ENCODE assay signal across 8 mouse cellular contexts in the genomic region with DNA sequence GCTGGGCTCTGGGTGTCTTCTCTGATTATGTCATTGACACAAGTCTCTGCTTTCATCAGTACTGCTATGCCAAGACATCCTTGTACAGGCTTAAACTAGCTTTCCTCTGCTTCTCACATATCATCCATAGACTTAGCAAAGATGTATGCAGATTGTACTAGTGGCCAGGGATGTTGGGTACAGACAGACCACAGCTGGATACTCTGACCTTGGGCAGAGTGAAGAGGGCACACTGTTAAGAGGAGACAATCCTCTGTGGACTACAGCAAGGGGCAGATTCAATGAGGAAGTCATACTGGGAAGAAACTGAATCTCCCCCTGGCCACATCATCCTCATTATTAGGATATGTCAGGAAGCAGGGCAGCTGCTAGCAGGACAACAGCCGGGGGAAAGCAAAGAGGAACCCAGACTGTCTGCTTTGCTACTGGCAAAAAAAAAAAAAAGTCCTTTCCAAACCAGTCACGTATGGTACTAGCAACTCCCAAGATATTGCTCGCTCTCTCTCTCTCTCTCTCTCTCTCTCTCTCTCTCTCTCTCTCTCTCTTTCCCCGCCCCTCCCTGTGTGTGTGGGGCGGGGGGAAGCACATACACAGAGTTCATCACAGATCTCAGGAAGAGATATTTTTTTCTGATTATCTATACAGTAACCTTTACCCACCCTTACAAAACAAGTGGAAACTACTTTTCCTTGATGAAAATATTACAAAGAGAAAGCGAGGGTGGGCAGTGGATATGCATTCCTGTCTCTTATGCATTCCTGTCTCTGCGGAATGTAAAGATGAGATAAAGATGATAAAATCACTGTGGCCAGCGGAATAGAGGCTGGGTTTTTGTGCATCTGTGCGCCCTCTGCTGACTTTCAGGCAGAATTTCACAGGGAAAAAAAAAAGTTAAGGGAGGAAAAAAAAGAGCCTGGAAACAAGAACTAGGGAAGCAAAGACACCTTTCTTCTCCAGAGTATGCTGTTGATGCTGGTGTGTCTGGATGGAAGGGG. TPM values are rescaled to one million over a fixed set of nuclear protein-coding genes. Genes with fewer than 3 reads are reported as not detected.
A peak's percentile ranks its signal among the peaks of the same experiment; 100 is the strongest.
DNase-seq lines count a peak whose midpoint lies in the region; ATAC-seq lines count a peak whose summit lies in the region.

No protein-coding gene starts in this region.

- H3K4me2 ChIP-seq in limb, embryonic 13.5 days (replicated peaks): 0 out of 2 replicates have a peak overlapping the region, but pooled peaks have one; percentile 9
- 0 out of 2 replicates have a peak overlapping the region, but pooled peaks have one; percentile 8 for H3K4me2 ChIP-seq in forebrain, embryonic 14.5 days (ENCODE audit: low read length)
- peak overlapping the region; percentile 37 for H3K4me2 ChIP-seq in neural tube, embryonic 13.5 days

- H3K36me3 ChIP-seq in limb, embryonic 13.5 days: no peaks in the 10 kb centered on the region
- H3K36me3 ChIP-seq in limb, embryonic 10.5 days: no peaks in the 10 kb centered on the region
- H3K36me3 ChIP-seq in forebrain, embryonic 14.5 days (ENCODE audit: control insufficient read depth, insufficient read depth, low read length): no peaks in the 10 kb centered on the region
- no peaks in the 10 kb centered on the region for H3K36me3 ChIP-seq in neural tube, embryonic 13.5 days

- 0 out of 2 replicates have a peak, but pooled peaks cover 4% of the 10 kb centered on the region for H3K4me1 ChIP-seq in limb, embryonic 13.5 days
- peaks cover 10% of the 10 kb centered on the region for H3K4me1 ChIP-seq in limb, embryonic 10.5 days
- H3K4me1 ChIP-seq in forebrain, embryonic 14.5 days (ENCODE audit: control insufficient read depth, insufficient read depth, low read length): peaks cover 12% of the 10 kb centered on the region
- H3K4me1 ChIP-seq in neural tube, embryonic 13.5 days (replicated peaks): 0 out of 2 replicates have a peak, but pooled peaks cover 6% of the 10 kb centered on the region

- ATAC-seq in limb, embryonic 13.5 days (ENCODE audit: low FRiP score, low read depth): peak; percentile 24; the same call in 1 of the 2 replicates
- no peak for ATAC-seq in forebrain, embryonic 14.5 days
- ATAC-seq in neural tube, embryonic 13.5 days (ENCODE audit: low read depth): no peak

- H3K27ac ChIP-seq in limb, embryonic 13.5 days: no peak overlapping the region
- H3K27ac ChIP-seq in limb, embryonic 10.5 days: no peak overlapping the region
- H3K27ac ChIP-seq in forebrain, embryonic 14.5 days (ENCODE audit: low read depth, low read length): no peak overlapping the region
- H3K27ac ChIP-seq in neural tube, embryonic 13.5 days (replicated peaks): no peak overlapping the region

- DNase-seq in cerebellum, postnatal 10 days: peak; percentile 21 to 25
- no peak for DNase-seq in cerebellum, adult 11-12 months
- DNase-seq in limb, embryonic 10.5 days (ENCODE audit: low spot score): no peak
- peak; percentile 49 for DNase-seq in forebrain, embryonic 14.5 days (ENCODE audit: low spot score)
- DNase-seq in layer of hippocampus, adult 9-10 months (ENCODE audit: low spot score): no peak
- DNase-seq in gastrocnemius, adult 8-10 months (ENCODE audit: low spot score in 2 of 2): no peak

- H3K9ac ChIP-seq in limb, embryonic 13.5 days: no peak overlapping the region
- H3K9ac ChIP-seq in forebrain, embryonic 14.5 days (ENCODE audit: low read length): no peak overlapping the region
- no peak overlapping the region for H3K9ac ChIP-seq in neural tube, embryonic 13.5 days

- no peaks in the 10 kb centered on the region for H3K9me3 ChIP-seq in limb, embryonic 13.5 days
- H3K9me3 ChIP-seq in limb, embryonic 10.5 days (replicated peaks): no peaks in the 10 kb centered on the region
- H3K9me3 ChIP-seq in forebrain, embryonic 14.5 days (replicated peaks; ENCODE audit: control insufficient read depth, low read length): no peaks in the 10 kb centered on the region
- no peaks in the 10 kb centered on the region for H3K9me3 ChIP-seq in neural tube, embryonic 13.5 days

- 25% methylated on average over 9 of the region's 9 CpGs for WGBS in limb, embryonic 13.5 days
- 37% methylated on average over 9 of the region's 9 CpGs for WGBS in limb, embryonic 10.5 days
- 23% methylated on average over 9 of the region's 9 CpGs for WGBS in forebrain, embryonic 14.5 days
- WGBS in neural tube, embryonic 13.5 days: 30% methylated on average over 8 of the region's 9 CpGs

- no peak overlapping the region for H3K4me3 ChIP-seq in limb, embryonic 13.5 days
- no peak overlapping the region for H3K4me3 ChIP-seq in limb, embryonic 10.5 days
- H3K4me3 ChIP-seq in forebrain, embryonic 14.5 days (ENCODE audit: low read depth, low read length): no peak overlapping the region
- peak overlapping the region; percentile 17 for H3K4me3 ChIP-seq in neural tube, embryonic 13.5 days

- H3K27me3 ChIP-seq in limb, embryonic 13.5 days: peaks cover 11% of the 10 kb centered on the region; the same call in 1 of the 2 replicates
- H3K27me3 ChIP-seq in limb, embryonic 10.5 days (ENCODE audit: low read depth, poor library complexity, severe bottlenecking): peaks cover 59% of the 10 kb centered on the region
- no peaks in the 10 kb centered on the region for H3K27me3 ChIP-seq in forebrain, embryonic 14.5 days (replicated peaks; ENCODE audit: control insufficient read depth, insufficient read depth, low read length)
- H3K27me3 ChIP-seq in neural tube, embryonic 13.5 days: peaks cover 5% of the 10 kb centered on the region

RNA-seq across cellular contexts. Expression of gene Pcdh19, which starts 31.2 kb away (rescaled TPM):
- polyA plus RNA-seq in limb, embryonic 13.5 days (2015; fragmentation: Nextera tagmentation; extraction: Ambion mirVana): 5.1 and 6.7 TPM in 2 replicates
- 3.1 and 4.0 TPM in 2 replicates for polyA plus RNA-seq in limb, embryonic 10.5 days (2016; fragmentation: Nextera tagmentation; extraction: Ambion mirVana)
- 12.4 and 14.6 TPM in 2 replicates for polyA plus RNA-seq in forebrain, embryonic 14.5 days (2014; fragmentation: Nextera tagmentation; extraction: Ambion mirVana)
- polyA plus RNA-seq in neural tube, embryonic 13.5 days (2015; fragmentation: Nextera tagmentation; extraction: Ambion mirVana): 8.7 and 9.1 TPM in 2 replicates
- total RNA-seq in gastrocnemius, adult 8-10 months (2022): 1 to 10 TPM; 2.5 to 3.2 (median 2.6) TPM

Comparison
In these comparisons a context has a peak if more than half of its experiments do, and no peak if none do; other contexts are left out.
1. DNase-seq: peak in cerebellum, postnatal 10 days (2 of 2) and forebrain, embryonic 14.5 days (single experiment); none in cerebellum, adult 11-12 months (single experiment), limb, embryonic 10.5 days (single experiment), layer of hippocampus, adult 9-10 months (single experiment) and gastrocnemius, adult 8-10 months (0 of 2).
2. Peak in every context shown above with its lines, with median percentiles within 50 percentile points of each other: H3K4me2 ChIP-seq.